Mouse (Mus musculus): ENCODE measurements around the gene Reln. TPM values are rescaled to one million over a fixed set of nuclear protein-coding genes. Genes with fewer than 3 reads are reported as not detected.

Reln gene
- total and polyA plus RNA-seq, 2 experiments from 2014 or later = 40.5 to 208 TPM

DNA sequence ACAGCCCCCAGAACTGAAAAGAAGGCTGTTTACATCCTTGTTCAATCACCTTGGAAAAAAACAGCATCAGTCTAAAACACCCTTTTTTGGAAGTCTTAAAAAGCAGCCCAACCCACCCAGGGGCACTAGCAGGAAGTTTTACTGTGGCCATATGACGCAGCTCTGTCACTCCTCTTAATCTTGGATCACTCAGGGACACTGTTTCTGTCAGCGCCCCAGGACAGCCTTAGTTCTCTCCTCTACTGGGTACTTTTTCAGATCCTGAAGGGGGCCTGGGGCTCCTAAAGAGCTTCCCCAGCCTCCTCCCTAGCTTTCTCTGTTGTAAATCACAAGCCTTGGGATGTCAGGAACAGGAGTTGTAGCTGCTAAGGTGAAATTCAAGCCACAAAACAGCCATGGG lies 183.6 kb downstream of the Reln start:
- no peak overlapping the region for H3K4me2 ChIP-seq (ENCODE audit: low read depth)
- H3K4me3 ChIP-seq (ENCODE audit: low read depth, low read length) = no peak overlapping the region
- TF ChIP-seq CTCF (IDR thresholded peaks at IDR 0.05; ENCODE audit: low read depth) = no peak
- no peaks in the 10 kb centered on the region for H3K36me3 ChIP-seq (ENCODE audit: insufficient read depth)
- no peaks in the 10 kb centered on the region for H3K27me3 ChIP-seq (ENCODE audit: insufficient read depth, low read length)
- no peak for ATAC-seq
- no peak overlapping the region for H3K27ac ChIP-seq (ENCODE audit: low read depth, low read length)
- no peaks in the 10 kb centered on the region for H3K9me3 ChIP-seq (ENCODE audit: low read length)
- WGBS = 65% methylated on average over 2 of the region's 2 CpGs
- no peak for DNase-seq
- no peak overlapping the region for H3K9ac ChIP-seq
- H3K4me1 ChIP-seq (ENCODE audit: insufficient read depth) = no peaks in the 10 kb centered on the region

DNA sequence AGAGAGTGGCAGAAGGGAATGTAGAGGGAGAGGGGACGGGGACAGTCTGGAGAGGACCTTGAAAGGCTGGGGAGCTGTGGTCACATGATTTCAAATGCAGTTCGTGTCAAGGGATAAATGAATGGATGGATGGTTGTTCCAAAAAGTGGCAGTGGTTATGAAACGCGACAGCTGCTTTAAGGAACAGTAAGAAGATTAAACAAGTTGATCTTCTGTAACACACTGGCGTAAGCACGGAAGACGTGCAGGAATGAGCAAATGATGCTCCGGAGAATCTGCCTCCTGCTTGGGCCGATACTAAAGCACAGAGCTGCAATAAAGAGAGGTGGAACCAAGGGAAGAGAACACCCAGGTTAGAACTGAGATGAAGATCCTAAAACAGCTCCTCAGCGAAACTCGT lies 185.7 kb downstream of the Reln start:
- Histone ChIP-seq H3K27me3 (ENCODE audit: insufficient read depth, low read length) (no peaks in the 10 kb centered on the region), H3K4me3 (ENCODE audit: low read depth, low read length) (no peak overlapping the region), H3K9ac (no peak overlapping the region), H3K4me1 (ENCODE audit: insufficient read depth) (peaks cover 3% of the 10 kb centered on the region; the same call in 1 of the 2 replicates), H3K36me3 (ENCODE audit: insufficient read depth) (no peaks in the 10 kb centered on the region), H3K4me2 (ENCODE audit: low read depth) (no peak overlapping the region), H3K9me3 (ENCODE audit: low read length) (no peaks in the 10 kb centered on the region), H3K27ac (ENCODE audit: low read depth, low read length) (no peak overlapping the region)
- TF ChIP-seq CTCF (IDR thresholded peaks at IDR 0.05; ENCODE audit: low read depth) = no peak
- DNase-seq (no peak), ATAC-seq (no peak)
- 88% methylated on average over 11 of the region's 11 CpGs for WGBS

DNA sequence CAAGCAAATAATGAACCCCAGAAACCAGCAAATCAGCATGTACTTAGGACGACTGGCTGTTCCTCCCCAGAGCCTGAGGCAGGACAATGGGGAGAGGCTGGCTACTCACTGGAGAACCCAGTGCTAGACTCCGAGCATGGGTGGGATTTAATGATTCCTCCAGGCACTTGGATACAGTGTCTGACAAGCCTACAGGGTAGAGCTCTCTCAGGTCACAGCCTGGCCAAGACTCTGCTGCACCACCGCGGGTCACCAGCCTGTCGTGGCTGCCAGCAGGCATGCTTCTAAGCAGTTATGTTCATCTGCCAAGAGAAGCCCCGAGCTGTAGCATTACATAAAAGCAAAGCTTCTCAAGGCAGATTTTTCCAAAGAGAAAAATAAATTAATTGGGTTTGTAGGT lies 190.9 kb downstream of the Reln start:
- no peak for DNase-seq

DNA sequence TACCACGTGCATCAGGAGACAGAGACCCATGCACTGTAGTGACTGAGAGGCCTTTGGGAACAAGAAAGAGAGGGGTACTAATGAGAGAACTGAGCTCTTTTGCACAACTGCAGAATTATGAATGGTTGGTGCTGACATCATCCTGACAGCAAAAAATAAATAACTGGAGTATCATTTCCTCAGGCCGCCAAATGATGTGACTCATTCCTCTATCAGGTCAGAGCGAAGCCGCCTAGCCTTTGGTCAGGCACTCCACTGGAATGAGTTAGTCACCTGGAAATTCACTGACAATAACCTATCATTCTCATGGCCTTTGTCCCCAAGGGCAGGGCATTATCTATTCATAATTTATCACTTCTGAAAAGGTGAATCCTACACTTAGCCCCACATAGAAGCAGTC lies 202.7 kb downstream of the Reln start:
- Histone ChIP-seq H3K9me3 (ENCODE audit: low read length) (no peaks in the 10 kb centered on the region), H3K9ac (no peak overlapping the region), H3K4me2 (ENCODE audit: low read depth) (no peak overlapping the region), H3K4me1 (ENCODE audit: insufficient read depth) (no peaks in the 10 kb centered on the region), H3K4me3 (ENCODE audit: low read depth, low read length) (no peak overlapping the region), H3K27me3 (ENCODE audit: insufficient read depth, low read length) (no peaks in the 10 kb centered on the region), H3K36me3 (ENCODE audit: insufficient read depth) (no peaks in the 10 kb centered on the region), H3K27ac (ENCODE audit: low read depth, low read length) (no peak overlapping the region)
- DNase-seq (no peak), ATAC-seq (no peak)
- TF ChIP-seq CTCF (IDR thresholded peaks at IDR 0.05; ENCODE audit: low read depth) = no peak
- WGBS = 78% methylated on average over 4 of the region's 4 CpGs

More for the DNA sequence above, 190.9 kb downstream of the Reln start:
- Histone ChIP-seq H3K9ac (no peak overlapping the region), H3K36me3 (ENCODE audit: insufficient read depth) (no peaks in the 10 kb centered on the region), H3K27me3 (ENCODE audit: insufficient read depth, low read length) (no peaks in the 10 kb centered on the region), H3K9me3 (ENCODE audit: low read length) (no peaks in the 10 kb centered on the region), H3K4me1 (ENCODE audit: insufficient read depth) (peaks cover 7% of the 10 kb centered on the region; the same call in 1 of the 2 replicates), H3K4me3 (ENCODE audit: low read depth, low read length) (no peak overlapping the region), H3K27ac (ENCODE audit: low read depth, low read length) (no peak overlapping the region), H3K4me2 (ENCODE audit: low read depth) (no peak overlapping the region)
- peak; percentile 38 for ATAC-seq
- 16% methylated on average over 6 of the region's 6 CpGs for WGBS
- TF ChIP-seq CTCF (IDR thresholded peaks at IDR 0.05; ENCODE audit: low read depth) = no peak

DNA sequence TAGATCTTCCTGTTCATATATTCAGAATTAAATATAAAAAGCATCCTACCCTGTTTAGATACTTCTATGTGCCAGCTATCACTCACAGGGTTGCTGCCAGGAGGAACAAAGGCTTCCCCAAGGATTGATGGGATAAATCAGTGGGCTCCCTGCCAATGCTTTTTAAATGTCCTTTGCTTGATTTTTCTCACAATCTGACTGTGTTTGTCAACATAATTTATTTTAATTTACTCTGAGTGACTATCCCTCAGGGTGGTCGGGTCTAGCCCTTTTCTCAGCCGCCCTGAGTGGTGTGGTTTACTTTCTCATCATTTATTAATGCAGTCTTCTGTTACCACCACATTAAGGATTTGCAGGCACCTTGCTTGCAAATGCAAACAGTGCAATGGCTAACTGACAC lies 205.5 kb downstream of the Reln start:
- H3K27ac ChIP-seq (ENCODE audit: low read depth, low read length) = no peak overlapping the region
- TF ChIP-seq CTCF (IDR thresholded peaks at IDR 0.05; ENCODE audit: low read depth) = no peak

DNA sequence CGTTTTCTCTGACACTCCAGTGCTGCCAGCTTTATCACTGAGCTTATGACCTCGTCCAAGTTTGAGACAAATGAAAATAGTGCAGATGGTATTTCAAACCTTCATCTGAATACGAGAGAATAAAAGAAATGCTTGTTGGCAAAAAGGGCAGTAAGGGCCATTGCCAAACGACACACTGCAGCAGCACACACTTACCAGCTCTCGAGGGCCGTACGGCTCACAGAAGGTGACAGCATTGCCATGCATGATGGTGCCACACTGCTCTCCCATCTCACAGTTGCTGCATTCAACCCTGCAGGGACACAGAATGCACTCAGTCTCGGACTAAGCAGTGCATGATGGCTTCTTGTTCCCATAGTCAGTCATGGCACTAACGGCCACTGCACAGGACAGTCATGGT lies 210.1 kb downstream of the Reln start:
- Histone ChIP-seq H3K27me3 (ENCODE audit: insufficient read depth, low read length) (no peaks in the 10 kb centered on the region), H3K4me3 (ENCODE audit: low read depth, low read length) (no peak overlapping the region), H3K9ac (no peak overlapping the region), H3K27ac (ENCODE audit: low read depth, low read length) (no peak overlapping the region), H3K4me1 (ENCODE audit: insufficient read depth) (no peaks in the 10 kb centered on the region), H3K36me3 (ENCODE audit: insufficient read depth) (no peaks in the 10 kb centered on the region), H3K4me2 (ENCODE audit: low read depth) (no peak overlapping the region), H3K9me3 (ENCODE audit: low read length) (no peaks in the 10 kb centered on the region)
- DNase-seq (no peak), ATAC-seq (peak; percentile 63)
- whole genome bisulfite sequencing = 45% methylated on average over 9 of the region's 9 CpGs
- TF ChIP-seq CTCF (IDR thresholded peaks at IDR 0.05; ENCODE audit: low read depth) = no peak

More for the DNA sequence above, 205.5 kb downstream of the Reln start:
- no peaks in the 10 kb centered on the region for H3K4me1 ChIP-seq (ENCODE audit: insufficient read depth)
- no peak overlapping the region for H3K4me2 ChIP-seq (ENCODE audit: low read depth)
- DNase-seq (no peak), ATAC-seq (no peak)
- WGBS = 46% methylated on average over 2 of the region's 2 CpGs
- H3K36me3 ChIP-seq (ENCODE audit: insufficient read depth) = no peaks in the 10 kb centered on the region
- no peak overlapping the region for H3K9ac ChIP-seq
- no peaks in the 10 kb centered on the region for H3K27me3 ChIP-seq (ENCODE audit: insufficient read depth, low read length)
- H3K9me3 ChIP-seq (ENCODE audit: low read length) = no peaks in the 10 kb centered on the region
- H3K4me3 ChIP-seq (ENCODE audit: low read depth, low read length) = no peak overlapping the region

DNA sequence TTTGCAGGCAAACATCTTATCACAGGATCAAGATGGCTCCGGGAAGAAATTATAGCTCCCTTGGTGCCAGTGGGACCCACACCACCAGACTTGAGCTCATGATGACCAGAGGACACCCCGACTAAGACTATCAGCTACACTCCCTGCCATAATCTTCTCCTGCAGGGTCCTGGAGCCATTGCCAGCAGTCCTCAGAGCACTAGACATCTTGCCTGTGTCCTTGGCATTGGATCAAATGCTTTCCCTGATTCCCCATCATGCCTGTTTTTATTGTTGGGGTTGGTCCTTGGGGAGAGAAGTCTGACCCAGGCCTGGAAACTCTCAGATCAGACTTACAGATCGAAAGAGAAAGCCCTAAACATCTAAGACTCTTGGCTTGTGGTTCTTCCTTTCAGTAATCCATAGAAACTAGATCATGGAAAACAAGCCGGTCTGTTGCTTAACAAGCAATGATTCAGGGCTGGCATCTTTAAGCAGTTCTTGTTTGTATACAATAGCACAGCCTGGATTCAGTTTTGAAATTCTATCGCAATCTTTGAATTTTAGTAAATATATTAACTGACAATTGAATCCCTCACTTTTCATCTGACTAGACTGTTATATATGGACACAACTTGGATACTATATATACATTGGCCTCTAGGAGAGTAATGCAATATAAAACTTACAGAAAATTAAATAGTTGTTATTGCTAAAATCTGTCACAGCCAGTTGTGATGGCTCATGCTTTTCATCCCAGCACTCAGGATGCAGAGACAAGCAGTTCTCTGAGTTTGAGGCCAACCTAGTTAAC lies 212.6 kb downstream of the Reln start:
- no peak overlapping the region for H3K4me3 ChIP-seq (ENCODE audit: low read depth, low read length)
- H3K4me2 ChIP-seq (ENCODE audit: low read depth) = no peak overlapping the region
- H3K27me3 ChIP-seq (ENCODE audit: insufficient read depth, low read length) = no peaks in the 10 kb centered on the region
- no peaks in the 10 kb centered on the region for H3K4me1 ChIP-seq (ENCODE audit: insufficient read depth)
- no peak for DNase-seq
- H3K27ac ChIP-seq (ENCODE audit: low read depth, low read length) = no peak overlapping the region
- no peak for TF ChIP-seq CTCF (IDR thresholded peaks at IDR 0.05; ENCODE audit: low read depth)
- no peaks in the 10 kb centered on the region for H3K9me3 ChIP-seq (ENCODE audit: low read length)
- no peak for ATAC-seq
- WGBS = 72% methylated on average over 5 of the region's 5 CpGs
- no peak overlapping the region for H3K9ac ChIP-seq
- no peaks in the 10 kb centered on the region for H3K36me3 ChIP-seq (ENCODE audit: insufficient read depth)

All from forebrain, postnatal 0 days (tissue).